Mouse (Mus musculus) heart, adult 2 months (tissue): Measurements from ENCODE around the gene Nos1ap. TPM values are rescaled to one million over a fixed set of nuclear protein-coding genes. Genes with fewer than 3 reads are reported as not detected.

Experiments
- DNase-seq, 2 experiments: peaks; one replicate each; pipeline ENCODE4 v3.0.0; 2021
- H3K27ac ChIP-seq: fragments of 200-600 bp; 2 replicates; pipeline ENCODE4 v1.8.1; 2022
- H3K27me3 ChIP-seq: fragments of 200-500 bp; 2 replicates; pipeline ENCODE4 v1.6.1; 2012; ENCODE audit warnings: mild to moderate bottlenecking, low read length, inconsistent platforms, mixed read lengths; ENCODE audit not compliant: control insufficient read depth, insufficient read depth
- H3K36me3 ChIP-seq: fragments of 200-500 bp; 2 replicates; pipeline ENCODE4 v1.6.1; 2012; ENCODE audit warnings: low read length, inconsistent platforms; ENCODE audit not compliant: control insufficient read depth, insufficient read depth
- H3K4me1 ChIP-seq: fragments of 200-500 bp; 2 replicates; pipeline ENCODE4 v1.6.1; 2011; ENCODE audit warnings: low read length; ENCODE audit not compliant: control insufficient read depth, insufficient read depth
- H3K4me3 ChIP-seq: fragments of 200-600 bp; 2 replicates; pipeline ENCODE4 v1.8.1; 2022
- H3K79me2 ChIP-seq: fragments of 200-500 bp; replicated peaks from 2 replicates; pipeline ENCODE4 v1.6.1; 2012; ENCODE audit warnings: mild to moderate bottlenecking, inconsistent platforms, low read length, moderate library complexity, mixed read lengths; ENCODE audit not compliant: control insufficient read depth, insufficient read depth
- H3K9ac ChIP-seq: fragments of 200-500 bp; 2 replicates; pipeline ENCODE4 v1.6.1; 2012; ENCODE audit warnings: low read depth, mild to moderate bottlenecking, control low read depth, inconsistent platforms, low read length, mixed read lengths
- CTCF ChIP-seq: fragments of 200-600 bp; IDR thresholded peaks from 2 replicates; pipeline ENCODE4 v1.8.1; 2022; ENCODE audit warnings: antibody characterized with exemption, mild to moderate bottlenecking, moderate library complexity
- EP300 ChIP-seq: fragments of 200-500 bp; IDR thresholded peaks from 2 replicates; pipeline ENCODE4 v1.6.1; 2011; ENCODE audit warnings: low read depth, low read length, control low read depth; ENCODE audit not compliant: insufficient read depth
- POLR2A ChIP-seq: fragments of 200-500 bp; IDR thresholded peaks from 2 replicates; pipeline ENCODE4 v1.6.1; 2011; ENCODE audit warnings: mild to moderate bottlenecking, low read depth, low read length, control low read depth; ENCODE audit not compliant: insufficient read depth
- WGBS: fragments of 180-500 bp; shearing (Covaris S2); methylation state at CpG from one replicate; pipeline ENCODE4 v1.1.7; 2018; 5-methylcytosine and 5-hydroxymethylcytosine counted together
- intact Hi-C: fragments of 180-260 bp; cut with DNase I; formaldehyde crosslinking; loops from one replicate; pipeline ENCODE4 v1.15.1; 2025
- polyA plus RNA-seq: library from polyadenylated mRNA; depleted of rRNA; stranded (reverse); fragments of >200 nt; gene quantifications from 2 replicates; pipeline ENCODE4 v1.2.3, GENCODE M21; 2012
- total RNA-seq, 2 experiments: library from RNA; stranded (reverse); gene quantifications; 2 replicates each; pipeline ENCODE4 v1.2.3; 2021

Nos1ap gene
- total and polyA plus RNA-seq, 3 experiments = 11.5 to 24.0 (median 22.0) TPM

GRCm38 (mm10) chr1:170594575-170594974, 4.9 kb upstream of the Nos1ap start:
- DNase-seq = no peak
- intact Hi-C loops = no loop called here
- 95% methylated on average over 7 of the region's 7 CpGs for WGBS

GRCm38 (mm10) chr1:170590531-170590930, 870 bp upstream of the Nos1ap start:
- H3K27ac ChIP-seq = no peak overlapping the region
- H3K36me3 ChIP-seq = no peaks in the 10 kb centered on the region
- H3K79me2 ChIP-seq = no peaks in the 10 kb centered on the region; the same call in 1 of the 2 replicates
- H3K4me3 ChIP-seq = no peak overlapping the region
- no peaks in the 10 kb centered on the region for H3K27me3 ChIP-seq
- intact Hi-C loops = no loop called here
- 70% methylated on average over 4 of the region's 4 CpGs for WGBS
- no peak overlapping the region for H3K9ac ChIP-seq
- TF ChIP-seq EP300 (no peak), CTCF (no peak), POLR2A (no peak)
- 0 out of 2 replicates have a peak, but pooled peaks cover 1% of the 10 kb centered on the region for H3K4me1 ChIP-seq
- DNase-seq = no peak

More at GRCm38 (mm10) chr1:170594575-170594974, 4.9 kb upstream of the Nos1ap start:
- Histone ChIP-seq H3K79me2 (no peaks in the 10 kb centered on the region), H3K4me3 (no peak overlapping the region), H3K36me3 (no peaks in the 10 kb centered on the region), H3K27me3 (no peaks in the 10 kb centered on the region), H3K27ac (no peak overlapping the region), H3K9ac (no peak overlapping the region), H3K4me1 (no peaks in the 10 kb centered on the region)
- no peak for TF ChIP-seq POLR2A
- no peak for TF ChIP-seq CTCF
- no peak for TF ChIP-seq EP300

GRCm38 (mm10) chr1:170590041-170590360, 340 bp upstream of the Nos1ap start:
- Histone ChIP-seq H3K9ac (peak overlapping the region; percentile 89), H3K4me1 (0 out of 2 replicates have a peak, but pooled peaks cover 1% of the 10 kb centered on the region), H3K36me3 (no peaks in the 10 kb centered on the region), H3K4me3 (peak overlapping the region; percentile 89), H3K79me2 (no peaks in the 10 kb centered on the region; the same call in 1 of the 2 replicates), H3K27me3 (no peaks in the 10 kb centered on the region), H3K27ac (peak overlapping the region; percentile 68)
- TF ChIP-seq CTCF = no peak
- no peak for TF ChIP-seq EP300
- TF ChIP-seq POLR2A = no peak
- DNase-seq = no peak
- intact Hi-C loops = no loop called here
- WGBS = 4% methylated on average over 11 of the region's 11 CpGs

GRCm38 (mm10) chr1:170588879-170589218, 812 bp downstream of the Nos1ap start:
- no peak for TF ChIP-seq EP300
- TF ChIP-seq CTCF = no peak
- no peak for TF ChIP-seq POLR2A
- WGBS = 11% methylated on average over 8 of the region's 8 CpGs
- H3K36me3 ChIP-seq = no peaks in the 10 kb centered on the region
- H3K4me1 ChIP-seq = 0 out of 2 replicates have a peak, but pooled peaks cover 1% of the 10 kb centered on the region
- peak overlapping the region; percentile 89 for H3K4me3 ChIP-seq
- H3K9ac ChIP-seq = peak overlapping the region; percentile 89
- H3K27me3 ChIP-seq = no peaks in the 10 kb centered on the region
- intact Hi-C loops = no loop called here
- no peak for DNase-seq
- H3K27ac ChIP-seq = peak overlapping the region; percentile 68; the same call in 1 of the 2 replicates
- H3K79me2 ChIP-seq = no peaks in the 10 kb centered on the region; the same call in 1 of the 2 replicates

- Histone ChIP-seq H3K27ac (no peak overlapping the region), H3K79me2 (no peaks in the 10 kb centered on the region; the same call in 1 of the 2 replicates), H3K9ac (no peak overlapping the region), H3K4me1 (0 out of 2 replicates have a peak, but pooled peaks cover 1% of the 10 kb centered on the region), H3K4me3 (peak overlapping the region; percentile 21; the same call in 1 of the 2 replicates), H3K27me3 (no peaks in the 10 kb centered on the region), H3K36me3 (no peaks in the 10 kb centered on the region)
- DNase-seq = no peak
- TF ChIP-seq CTCF (no peak), EP300 (no peak), POLR2A (no peak)
- 49% methylated on average over 6 of the region's 6 CpGs for WGBS
- intact Hi-C loops = no loop called here
These were observed 1.3 kb downstream of the Nos1ap start for GRCm38 (mm10) chr1:170588353-170588752.

GRCm38 (mm10) chr1:170586715-170587114, 2.9 kb downstream of the Nos1ap start:
- WGBS = 75% methylated on average over 6 of the region's 6 CpGs
- Histone ChIP-seq H3K27ac (no peak overlapping the region), H3K9ac (no peak overlapping the region), H3K4me3 (no peak overlapping the region), H3K36me3 (no peaks in the 10 kb centered on the region), H3K79me2 (no peaks in the 10 kb centered on the region; the same call in 1 of the 2 replicates), H3K27me3 (no peaks in the 10 kb centered on the region), H3K4me1 (0 out of 2 replicates have a peak, but pooled peaks cover 1% of the 10 kb centered on the region)
- no peak for DNase-seq
- intact Hi-C loops = no loop called here
- no peak for TF ChIP-seq POLR2A
